Mouse (Mus musculus): ENCODE data around the gene Mllt6.

DNA sequence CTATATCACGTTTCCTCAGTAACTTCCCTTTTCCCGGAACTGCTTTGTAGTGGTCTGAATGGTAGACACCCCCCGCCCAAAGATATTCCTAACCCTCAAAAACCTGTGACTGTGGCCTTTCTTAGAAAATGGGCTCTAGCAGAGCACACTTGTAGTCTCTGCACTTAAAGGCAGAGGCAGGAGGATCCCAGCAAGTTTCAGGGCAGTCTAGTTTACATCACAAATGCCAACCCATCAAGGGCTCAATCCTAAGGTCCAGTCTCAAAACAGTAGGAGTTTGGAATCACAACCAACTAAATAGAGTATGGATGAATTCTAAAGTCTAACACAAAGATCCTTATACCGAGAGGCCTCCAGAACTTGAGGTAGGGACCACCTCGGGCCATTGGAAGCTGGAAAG, 37.7 kb upstream of the Mllt6 start:
- TF ChIP-seq POLR2A (IDR thresholded peaks at IDR 0.05; ENCODE audit: borderline replicate concordance, extremely low read depth, low read depth, low read length) (no peak), CTCF (IDR thresholded peaks at IDR 0.05; ENCODE audit: insufficient read depth, low read length) (no peak)
